Mouse (Mus musculus) limb, embryonic 15.5 days (tissue): ENCODE measurements at regions not wholly inside any gene's neighbourhood (a gene's known extent, or its start where the extent isn't known, plus 50 kb on each side); places are given as distances from the start of the nearest gene placed in this dataset.

Source experiments
- ATAC-seq: fragments of 200-750 bp; cut with Nextera tagmentation; 2 replicates; pipeline ENCODE4 v1.8.0; 2017; ENCODE audit warnings: low read depth, moderate TSS enrichment; ENCODE audit not compliant: insufficient number of reproducible peaks, low FRiP score, low TSS enrichment
- H3K27ac ChIP-seq: fragments of 300-500 bp; sonication (generic); 2 replicates; pipeline ENCODE4 v1.5.1; 2015; ENCODE audit warnings: moderate library complexity, mild to moderate bottlenecking, inconsistent platforms
- H3K27me3 ChIP-seq: fragments of 300-500 bp; sonication (generic); 2 replicates; pipeline ENCODE4 v1.6.1; 2015; ENCODE audit warnings: inconsistent platforms
- H3K36me3 ChIP-seq: fragments of 300-500 bp; sonication (generic); 2 replicates; pipeline ENCODE4 v1.6.1; 2015; ENCODE audit warnings: inconsistent platforms
- H3K4me1 ChIP-seq: fragments of 300-500 bp; sonication (generic); 2 replicates; pipeline ENCODE4 v1.6.1; 2015; ENCODE audit warnings: inconsistent platforms
- H3K4me2 ChIP-seq: fragments of 300-500 bp; sonication (generic); 2 replicates; pipeline ENCODE4 v1.6.1; 2015; ENCODE audit warnings: mild to moderate bottlenecking, inconsistent platforms
- H3K4me3 ChIP-seq: fragments of 300-500 bp; sonication (generic); 2 replicates; pipeline ENCODE4 v1.5.1; 2015; ENCODE audit warnings: mild to moderate bottlenecking, inconsistent platforms
- H3K9ac ChIP-seq: fragments of 300-500 bp; sonication (generic); 2 replicates; pipeline ENCODE4 v1.6.1; 2015; ENCODE audit warnings: inconsistent platforms
- H3K9me3 ChIP-seq: fragments of 300-500 bp; sonication (generic); 2 replicates; pipeline ENCODE4 v1.6.1; 2016; ENCODE audit warnings: inconsistent platforms
- WGBS: fragments of 180-500 bp; shearing (Covaris S2); methylation state at CpG from one replicate; pipeline ENCODE4 v1.1.7; 2015; 5-methylcytosine and 5-hydroxymethylcytosine counted together

DNA sequence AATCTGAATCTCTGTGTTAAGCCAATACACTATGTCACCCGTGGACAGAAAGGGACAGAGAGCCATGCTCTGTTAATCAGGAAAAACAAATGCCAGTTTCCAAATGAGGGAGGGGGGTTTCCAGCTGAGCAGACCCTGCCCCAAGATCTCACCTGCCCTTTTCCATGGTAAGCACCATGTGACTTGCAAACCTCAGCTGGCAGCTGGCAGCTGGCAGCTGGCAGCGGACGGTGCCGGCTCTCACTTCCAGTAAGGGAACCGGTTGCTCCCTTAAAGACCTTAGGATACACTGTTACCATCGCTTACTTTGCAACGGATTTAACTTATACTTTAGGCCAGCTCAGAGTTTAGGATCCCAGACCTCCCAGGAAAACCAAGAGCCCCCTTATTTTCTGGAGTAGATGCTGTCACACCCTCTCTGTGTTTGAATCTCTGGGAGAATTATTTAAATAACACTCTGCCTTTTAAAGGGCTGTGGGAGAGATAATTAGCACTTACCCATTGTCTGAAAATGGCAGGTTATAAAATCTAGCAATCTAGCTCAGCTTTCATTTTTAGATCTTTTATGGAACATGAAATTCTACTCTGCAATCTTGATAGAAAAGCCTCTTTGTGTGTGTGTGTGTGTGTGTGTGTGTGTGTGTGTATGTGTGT lies 131.7 kb downstream of the Drd1 start:
- H3K4me1 ChIP-seq: no peaks in the 10 kb centered on the region
- H3K27ac ChIP-seq: no peak overlapping the region
- 67% methylated on average over 7 of the region's 7 CpGs for WGBS
- no peak overlapping the region for H3K4me2 ChIP-seq
- H3K9me3 ChIP-seq: no peaks in the 10 kb centered on the region
- H3K9ac ChIP-seq: no peak overlapping the region
- no peaks in the 10 kb centered on the region for H3K36me3 ChIP-seq
- H3K27me3 ChIP-seq: no peaks in the 10 kb centered on the region
- H3K4me3 ChIP-seq: no peak overlapping the region
- ATAC-seq: no peak

DNA sequence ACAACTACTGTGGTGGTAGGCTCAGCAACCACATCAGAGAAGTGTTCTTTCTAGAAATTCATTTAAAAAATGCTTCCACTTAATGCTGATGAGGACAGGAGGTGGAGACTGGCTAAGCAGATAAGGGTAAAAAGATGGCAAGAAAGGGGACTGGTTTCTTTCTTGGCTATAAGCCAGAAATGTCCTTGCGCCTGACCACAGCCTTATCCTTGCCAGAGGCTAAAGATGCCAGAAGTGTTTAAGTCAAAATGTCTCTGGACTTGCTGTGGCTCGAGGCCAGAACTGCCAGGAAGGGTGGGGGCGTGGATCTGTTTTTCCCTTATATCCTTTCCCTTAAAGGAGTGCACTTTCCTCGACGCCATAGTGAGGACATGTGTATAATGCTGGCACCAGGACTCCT lies 133.7 kb downstream of the Drd1 start:
- no peak overlapping the region for H3K27ac ChIP-seq
- H3K36me3 ChIP-seq: no peaks in the 10 kb centered on the region
- no peak overlapping the region for H3K4me2 ChIP-seq
- 63% methylated on average over 5 of the region's 5 CpGs for WGBS
- no peaks in the 10 kb centered on the region for H3K27me3 ChIP-seq
- no peak overlapping the region for H3K4me3 ChIP-seq
- no peaks in the 10 kb centered on the region for H3K9me3 ChIP-seq
- H3K4me1 ChIP-seq: no peaks in the 10 kb centered on the region
- no peak overlapping the region for H3K9ac ChIP-seq
- no peak for ATAC-seq

DNA sequence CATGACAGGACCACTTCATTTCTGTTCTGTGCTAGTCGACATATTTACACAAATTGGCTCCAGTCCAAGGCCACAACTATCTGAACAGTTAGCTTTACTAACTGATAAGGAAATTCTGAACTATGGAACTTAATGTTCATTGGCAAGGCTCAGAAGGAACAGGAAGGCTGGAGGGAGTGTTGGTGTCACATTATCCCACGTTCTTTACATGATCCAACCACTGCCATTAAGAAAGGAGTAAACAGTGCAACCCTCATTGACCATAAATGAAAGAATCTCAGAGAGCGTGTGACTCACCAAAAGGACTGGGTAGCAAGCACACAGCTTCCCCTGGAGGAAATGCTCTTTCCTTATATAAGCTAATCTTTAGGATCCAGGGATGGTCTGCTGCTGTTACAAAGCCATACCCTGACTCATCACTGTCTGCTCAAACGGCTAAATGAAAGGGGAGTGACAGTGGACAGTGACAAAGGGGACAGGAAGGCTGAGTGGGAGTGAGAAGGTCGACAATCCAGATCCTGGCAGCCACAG lies 135.6 kb downstream of the Drd1 start:
- WGBS: 45% methylated on average over 5 of the region's 5 CpGs
- Histone ChIP-seq H3K4me3 (no peak overlapping the region), H3K9me3 (no peaks in the 10 kb centered on the region), H3K4me2 (no peak overlapping the region), H3K27me3 (no peaks in the 10 kb centered on the region), H3K9ac (no peak overlapping the region), H3K27ac (no peak overlapping the region), H3K4me1 (no peaks in the 10 kb centered on the region), H3K36me3 (no peaks in the 10 kb centered on the region)
- no peak for ATAC-seq

DNA sequence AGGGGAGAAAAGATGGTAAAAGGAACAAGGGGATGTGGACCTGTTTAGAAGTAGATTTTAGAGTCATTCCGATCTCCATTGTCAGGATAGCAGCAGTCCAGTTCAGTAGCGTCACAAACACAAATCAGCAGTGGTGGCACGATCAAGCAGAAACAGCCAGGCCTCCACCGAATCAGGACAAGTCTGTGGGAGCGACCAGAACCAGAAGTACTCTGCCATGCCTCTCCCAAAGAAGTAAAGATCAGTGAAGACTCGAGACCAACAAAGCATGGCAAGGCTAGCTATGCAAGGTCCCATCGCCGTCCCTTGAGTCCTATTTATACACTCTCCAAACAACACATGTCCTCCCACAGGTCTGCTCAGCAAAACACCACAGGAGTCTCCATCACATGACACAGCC lies 140.0 kb downstream of the Drd1 start:
- ATAC-seq: no peak
- no peaks in the 10 kb centered on the region for H3K27me3 ChIP-seq
- WGBS: 86% methylated on average over 8 of the region's 8 CpGs

DNA sequence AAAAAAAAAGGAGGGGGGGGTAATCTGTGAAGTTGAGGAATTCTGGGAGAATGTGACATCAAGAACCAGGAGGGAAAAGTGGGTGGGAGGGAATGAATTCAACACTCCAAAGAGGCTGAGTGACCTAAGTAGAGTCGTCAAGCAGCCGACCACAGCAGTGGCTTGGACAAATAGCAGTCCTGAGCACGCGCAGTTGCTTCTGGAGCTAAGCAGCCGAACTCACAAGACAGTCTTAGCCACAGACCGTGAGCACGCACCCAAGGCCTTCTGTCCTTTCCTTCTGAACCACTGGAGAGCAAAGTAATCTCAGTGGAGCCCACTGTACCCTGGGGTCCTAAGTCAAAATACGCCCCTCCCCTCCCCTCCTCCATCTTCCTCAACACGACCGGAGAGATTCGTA lies 141.1 kb downstream of the Drd1 start:
- Histone ChIP-seq H3K9ac (no peak overlapping the region), H3K27ac (no peak overlapping the region), H3K4me1 (no peaks in the 10 kb centered on the region), H3K4me3 (no peak overlapping the region), H3K36me3 (no peaks in the 10 kb centered on the region), H3K9me3 (no peaks in the 10 kb centered on the region), H3K4me2 (no peak overlapping the region), H3K27me3 (no peaks in the 10 kb centered on the region)
- WGBS: 77% methylated on average over 11 of the region's 11 CpGs
- ATAC-seq: no peak

More for the DNA sequence above, 140.0 kb downstream of the Drd1 start:
- Histone ChIP-seq H3K36me3 (no peaks in the 10 kb centered on the region), H3K9me3 (no peaks in the 10 kb centered on the region), H3K4me2 (no peak overlapping the region), H3K27ac (no peak overlapping the region), H3K4me3 (no peak overlapping the region), H3K4me1 (no peaks in the 10 kb centered on the region), H3K9ac (no peak overlapping the region)

DNA sequence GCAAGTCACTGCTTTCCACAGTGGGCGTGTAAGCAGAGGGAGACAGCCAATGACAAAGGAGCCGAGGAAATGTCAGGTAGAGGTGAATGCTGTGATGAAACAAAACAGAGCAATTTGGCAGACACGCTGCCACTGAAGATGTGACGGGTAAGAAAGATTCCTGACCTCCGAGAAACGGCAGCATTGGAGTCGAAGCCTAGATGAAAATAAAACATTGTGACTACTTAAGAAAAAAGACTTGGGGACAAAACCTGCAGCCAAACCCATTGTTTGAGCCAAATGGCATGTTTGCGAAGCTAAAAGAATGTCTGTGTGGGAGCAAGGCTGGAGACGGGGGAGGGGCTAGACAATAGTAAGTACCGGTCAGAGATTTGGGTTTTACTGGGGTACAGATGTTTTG lies 142.0 kb downstream of the Drd1 start:
- Histone ChIP-seq H3K4me2 (no peak overlapping the region), H3K36me3 (no peaks in the 10 kb centered on the region), H3K9ac (no peak overlapping the region), H3K4me3 (no peak overlapping the region), H3K27ac (no peak overlapping the region), H3K4me1 (no peaks in the 10 kb centered on the region), H3K27me3 (no peaks in the 10 kb centered on the region), H3K9me3 (no peaks in the 10 kb centered on the region)
- ATAC-seq: no peak
- WGBS: 69% methylated on average over 10 of the region's 10 CpGs

GRCm38 (mm10) chr13:53911846-53912245 lies 143.7 kb downstream of the Drd1 start:
- Histone ChIP-seq H3K4me3 (no peak overlapping the region), H3K36me3 (no peaks in the 10 kb centered on the region), H3K9me3 (no peaks in the 10 kb centered on the region), H3K4me2 (no peak overlapping the region), H3K9ac (no peak overlapping the region), H3K27me3 (no peaks in the 10 kb centered on the region), H3K27ac (no peak overlapping the region), H3K4me1 (no peaks in the 10 kb centered on the region)
- ATAC-seq: no peak
- 66% methylated on average over 3 of the region's 3 CpGs for WGBS

- Histone ChIP-seq H3K4me1 (no peaks in the 10 kb centered on the region), H3K4me2 (no peak overlapping the region), H3K27me3 (no peaks in the 10 kb centered on the region), H3K9me3 (no peaks in the 10 kb centered on the region), H3K36me3 (no peaks in the 10 kb centered on the region), H3K4me3 (no peak overlapping the region), H3K27ac (no peak overlapping the region), H3K9ac (no peak overlapping the region)
- ATAC-seq: no peak
- 81% methylated on average over 8 of the region's 8 CpGs for WGBS
These were observed 144.2 kb downstream of the Drd1 start for GRCm38 (mm10) chr13:53911261-53911660.

DNA sequence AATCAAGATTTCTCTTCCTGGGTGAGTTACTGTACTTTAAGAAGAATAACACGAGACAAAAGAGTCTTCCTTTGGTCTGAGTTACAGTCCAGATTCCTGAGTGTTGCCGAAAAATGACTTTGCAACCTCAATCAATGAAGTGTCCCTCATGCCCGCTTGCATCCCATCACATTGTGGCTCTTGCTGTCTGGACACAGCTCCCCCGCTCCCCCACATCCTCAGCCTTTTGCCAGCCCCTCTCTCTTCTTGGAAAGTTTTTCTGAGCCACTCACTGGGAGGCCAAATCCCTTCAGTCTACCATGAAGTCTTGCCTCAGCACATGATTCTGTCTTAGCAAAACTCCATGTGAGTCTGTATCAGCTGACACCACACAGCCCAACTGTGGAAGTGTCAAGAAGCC lies 145.3 kb downstream of the Drd1 start:
- Histone ChIP-seq H3K36me3 (no peaks in the 10 kb centered on the region), H3K9ac (no peak overlapping the region), H3K4me2 (no peak overlapping the region), H3K4me1 (no peaks in the 10 kb centered on the region), H3K4me3 (no peak overlapping the region), H3K27ac (no peak overlapping the region), H3K9me3 (no peaks in the 10 kb centered on the region), H3K27me3 (no peaks in the 10 kb centered on the region)
- ATAC-seq: no peak
- WGBS: 80% methylated on average over 4 of the region's 4 CpGs

GRCm38 (mm10) chr13:53904471-53904870 lies 151.0 kb downstream of the Drd1 start:
- H3K27me3 ChIP-seq: no peaks in the 10 kb centered on the region
- H3K27ac ChIP-seq: no peak overlapping the region
- H3K9me3 ChIP-seq: no peaks in the 10 kb centered on the region
- no peaks in the 10 kb centered on the region for H3K4me1 ChIP-seq
- ATAC-seq: no peak
- H3K9ac ChIP-seq: no peak overlapping the region
- 74% methylated on average over 8 of the region's 8 CpGs for WGBS
- H3K4me3 ChIP-seq: no peak overlapping the region
- no peak overlapping the region for H3K4me2 ChIP-seq
- H3K36me3 ChIP-seq: no peaks in the 10 kb centered on the region

GRCm38 (mm10) chr13:53903626-53904025 lies 151.9 kb downstream of the Drd1 start:
- Histone ChIP-seq H3K4me1 (no peaks in the 10 kb centered on the region), H3K9ac (no peak overlapping the region), H3K27ac (no peak overlapping the region), H3K4me3 (no peak overlapping the region), H3K36me3 (no peaks in the 10 kb centered on the region), H3K27me3 (no peaks in the 10 kb centered on the region), H3K4me2 (no peak overlapping the region), H3K9me3 (no peaks in the 10 kb centered on the region)
- 70% methylated on average over 7 of the region's 7 CpGs for WGBS
- no peak for ATAC-seq

DNA sequence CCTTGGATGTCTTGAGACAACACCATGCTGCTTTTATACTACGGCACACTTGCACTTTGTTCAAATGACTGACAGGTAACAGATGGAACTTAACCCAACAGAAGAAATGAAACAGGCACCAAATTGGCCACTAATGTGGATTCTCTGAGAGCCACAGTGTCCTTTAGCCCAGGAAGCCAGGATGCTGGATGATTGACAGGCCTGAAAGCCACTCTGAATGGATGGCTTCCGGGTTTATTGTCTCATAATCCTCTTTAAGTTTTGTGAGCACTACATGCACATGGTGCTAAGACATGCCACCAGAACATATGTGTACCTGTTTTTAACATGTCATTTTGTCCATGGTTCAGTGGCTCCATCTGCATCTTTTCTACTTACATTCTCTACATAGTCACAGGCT lies 152.7 kb downstream of the Drd1 start:
- H3K4me1 ChIP-seq: no peaks in the 10 kb centered on the region
- H3K4me2 ChIP-seq: no peak overlapping the region
- WGBS: 92% methylated on average over 2 of the region's 2 CpGs
- no peak overlapping the region for H3K4me3 ChIP-seq
- no peak overlapping the region for H3K9ac ChIP-seq
- H3K9me3 ChIP-seq: no peaks in the 10 kb centered on the region
- no peak overlapping the region for H3K27ac ChIP-seq
- no peaks in the 10 kb centered on the region for H3K27me3 ChIP-seq
- ATAC-seq: no peak
- H3K36me3 ChIP-seq: no peaks in the 10 kb centered on the region
